Mouse (Mus musculus): ENCODE measurements around the gene Ttc6.

Ttc6 gene

GRCm38 (mm10) chr12:57545371-57546241 lies 18.3 kb upstream of the Ttc6 start:
- peak; percentile 65 for DNase-seq (ENCODE audit: low read depth, low spot score)

GRCm38 (mm10) chr12:57546415-57547201 lies 17.3 kb upstream of the Ttc6 start, which contains the start of gene Foxa1:
Gene Foxa1 (minus strand): TSS chr12:57546916.
- DNase-seq (ENCODE audit: low read depth, low spot score): peak; percentile 59

GRCm38 (mm10) chr12:57547890-57548289 lies 16.0 kb upstream of the Ttc6 start:
- DNase-seq (ENCODE audit: low read depth, low spot score): no peak

- peak; percentile 67 for DNase-seq (ENCODE audit: low read depth, low spot score)
These were observed 15.4 kb upstream of the Ttc6 start for GRCm38 (mm10) chr12:57548352-57548980.

- DNase-seq (ENCODE audit: low read depth, low spot score): peak; percentile 20
These were observed 14.8 kb upstream of the Ttc6 start for GRCm38 (mm10) chr12:57548981-57549666.

- no peak for DNase-seq (ENCODE audit: low read depth, low spot score)
These were observed 14.2 kb upstream of the Ttc6 start for GRCm38 (mm10) chr12:57549667-57550160.

- peak; percentile 17 for DNase-seq (ENCODE audit: low read depth, low spot score)
These were observed 13.6 kb upstream of the Ttc6 start for GRCm38 (mm10) chr12:57550181-57550808.

- DNase-seq (ENCODE audit: low read depth, low spot score): no peak
These were observed 13.0 kb upstream of the Ttc6 start for GRCm38 (mm10) chr12:57550881-57551280.

- no peak for DNase-seq (ENCODE audit: low read depth, low spot score)
These were observed 11.6 kb upstream of the Ttc6 start for GRCm38 (mm10) chr12:57552286-57552685.

- no peak for DNase-seq (ENCODE audit: low read depth, low spot score)
These were observed 9.8 kb upstream of the Ttc6 start for GRCm38 (mm10) chr12:57554091-57554490.

GRCm38 (mm10) chr12:57571773-57572172 lies 7.9 kb downstream of the Ttc6 start:
- no peak for DNase-seq (ENCODE audit: low read depth, low spot score)

GRCm38 (mm10) chr12:57572415-57572814 lies 8.5 kb downstream of the Ttc6 start:
- DNase-seq (ENCODE audit: low read depth, low spot score): no peak

GRCm38 (mm10) chr12:57575931-57576628 lies 12.2 kb downstream of the Ttc6 start:
- peak; percentile 78 for DNase-seq (ENCODE audit: low read depth, low spot score)

GRCm38 (mm10) chr12:57607624-57608023 lies 43.7 kb downstream of the Ttc6 start:
- no peak for DNase-seq (ENCODE audit: low read depth, low spot score)

- DNase-seq (ENCODE audit: low read depth, low spot score): no peak
These were observed 51.2 kb downstream of the Ttc6 start for GRCm38 (mm10) chr12:57615137-57615536.

GRCm38 (mm10) chr12:57622030-57622429 lies 58.1 kb downstream of the Ttc6 start:
- peak; percentile 46 for DNase-seq (ENCODE audit: low read depth, low spot score)

- DNase-seq (ENCODE audit: low read depth, low spot score): no peak
These were observed 59.4 kb downstream of the Ttc6 start for GRCm38 (mm10) chr12:57623264-57623663.

- no peak for DNase-seq (ENCODE audit: low read depth, low spot score)
These were observed 60.2 kb downstream of the Ttc6 start for GRCm38 (mm10) chr12:57624011-57624608.

- no peak for DNase-seq (ENCODE audit: low read depth, low spot score)
These were observed 86.1 kb downstream of the Ttc6 start for GRCm38 (mm10) chr12:57650011-57650410.

- no peak for DNase-seq (ENCODE audit: low read depth, low spot score)
These were observed 86.8 kb downstream of the Ttc6 start for GRCm38 (mm10) chr12:57650677-57651076.
